ENCODE assay signal across 11 mouse cellular contexts in genomic region chr10:71028996-71029395, GRCm38 (mm10).
DNase-seq lines count a peak whose midpoint lies in the region; ATAC-seq and TF ChIP-seq lines count a peak whose summit lies in the region.
"Had no signal": no experiment of that assay in that cellular context is flagged by ENCODE, and none has a peak within 500 bp of the region (broad histone marks: within the 10 kb centered on the region; RNA-seq: fewer than 3 reads in every experiment).

No protein-coding gene starts in this region.

- H3K4me1 ChIP-seq in heart, adult 2 months (ENCODE audit: control insufficient read depth, insufficient read depth, low read length) = peaks cover 6% of the 10 kb centered on the region
- H3K4me1 ChIP-seq: neural tube, embryonic 13.5 days had no signal

- H3K27me3 ChIP-seq in heart, adult 2 months (ENCODE audit: control insufficient read depth, insufficient read depth, low read length) = no peaks in the 10 kb centered on the region
- H3K27me3 ChIP-seq: neural tube, embryonic 13.5 days had no signal

- TF ChIP-seq CTCF in heart, adult 2 months (IDR thresholded peaks at IDR 0.05) = no peak
- no peak for TF ChIP-seq CTCF in brain, embryonic 14.5 days (IDR thresholded peaks at IDR 0.05; ENCODE audit: borderline replicate concordance, extremely low read depth, insufficient read depth, insufficient read length)

- DNase-seq in heart, adult 2 months = peak; percentile 36 to 41
- no peak for DNase-seq in heart, postnatal 25 days (ENCODE audit: low spot score)
- DNase-seq in brain, embryonic 14.5 days (ENCODE audit: low read depth) = peak; percentile 23
- peak; percentile 19 for DNase-seq in cerebellum, adult 9-11 months
- peak; percentile 27 for DNase-seq in heart, postnatal 4 days
- no peak for DNase-seq in testis, postnatal 14 days (ENCODE audit: low spot score)
- DNase-seq in right cerebral cortex, postnatal 10 days (ENCODE audit: low spot score in 2 of 2) = no peak

- H3K27ac ChIP-seq in heart, adult 2 months = peak overlapping the region; percentile 67
- H3K27ac ChIP-seq: kidney, postnatal 0 days; neural tube, embryonic 13.5 days had no signal

- no peak for TF ChIP-seq EP300 in heart, adult 2 months (IDR thresholded peaks at IDR 0.05; ENCODE audit: insufficient read depth, low read depth, low read length)

- no peak overlapping the region for H3K9ac ChIP-seq in heart, adult 2 months (ENCODE audit: low read depth, low read length)
- H3K9ac ChIP-seq: neural tube, embryonic 13.5 days had no signal

- no peaks in the 10 kb centered on the region for H3K79me2 ChIP-seq in heart, adult 2 months (replicated peaks; ENCODE audit: control insufficient read depth, insufficient read depth, low read length)

- H3K4me3 ChIP-seq in heart, adult 2 months = no peak overlapping the region
- H3K4me3 ChIP-seq: erythroblast, embryonic 14.5 days; neural tube, embryonic 13.5 days had no signal

- peaks cover 5% of the 10 kb centered on the region; the same call in 1 of the 2 replicates for H3K36me3 ChIP-seq in heart, adult 2 months (ENCODE audit: control insufficient read depth, insufficient read depth, low read length)
- H3K36me3 ChIP-seq: neural tube, embryonic 13.5 days had no signal

- no peak for ATAC-seq in megakaryocyte progenitor cell, adult 5-6 weeks (replicated peaks; ENCODE audit: poor library complexity)

- 46% methylated on average over 4 of the region's 4 CpGs for WGBS in heart, adult 2 months

- no peak for TF ChIP-seq POLR2A in heart, adult 2 months (IDR thresholded peaks at IDR 0.05; ENCODE audit: insufficient read depth, low read depth, low read length)
- no peak for TF ChIP-seq POLR2A in brain, embryonic 14.5 days (IDR thresholded peaks at IDR 0.05; ENCODE audit: borderline replicate concordance, extremely low read depth, insufficient read depth, insufficient read length, poor library complexity, severe bottlenecking)

- intact Hi-C loops in heart, adult 2 months (cut with DNase I) = loop anchor here (5.0 kb wide), 1 partner anchor 62 kb away; no protein-coding TSS in a partner anchor
- intact Hi-C loops in heart, postnatal 25 days (cut with DNase I) = loop anchor here (5.0 kb wide), 1 partner anchor 33 kb away; no protein-coding TSS in a partner anchor

Comparison
In these comparisons a context has a peak if more than half of its experiments do, and no peak if none do; other contexts are left out.
1. DNase-seq: peak in heart, adult 2 months (2 of 2), brain, embryonic 14.5 days (single experiment), cerebellum, adult 9-11 months (single experiment) and heart, postnatal 4 days (single experiment); none in heart, postnatal 25 days (single experiment), testis, postnatal 14 days (single experiment) and right cerebral cortex, postnatal 10 days (0 of 2).